Mouse (Mus musculus) yolk sac, embryonic 10.5 days (tissue): ENCODE measurements at regions not wholly inside any gene's neighbourhood (a gene's known extent, or its start where the extent isn't known, plus 50 kb on each side); places are given as distances from the start of the nearest gene placed in this dataset.

Experiments used
- DNase-seq: peaks from one replicate; pipeline ENCODE4 v3.0.0-alpha.2; 2017; ENCODE audit warnings: low spot score

DNA sequence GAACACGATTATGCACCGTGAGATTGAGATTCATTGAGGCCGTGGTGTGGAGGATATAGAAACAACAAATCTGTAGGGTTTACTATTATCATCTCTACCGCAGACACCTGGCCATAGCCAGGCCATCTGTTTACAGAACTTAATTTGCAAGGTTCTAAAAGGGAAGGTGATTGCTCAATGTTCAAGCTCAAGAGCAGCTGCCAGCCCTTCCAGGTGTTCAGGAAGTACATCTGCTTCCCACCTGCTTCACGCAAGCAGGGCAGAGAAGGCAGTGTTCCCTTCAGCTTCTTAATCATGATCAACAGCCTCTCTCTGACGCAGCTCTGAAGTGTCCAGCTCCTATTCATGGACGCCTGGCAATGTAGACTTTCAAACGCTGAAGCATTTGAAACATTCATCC is 202.4 kb upstream of the Prdm1 start:
- DNase-seq, result no peak

DNA sequence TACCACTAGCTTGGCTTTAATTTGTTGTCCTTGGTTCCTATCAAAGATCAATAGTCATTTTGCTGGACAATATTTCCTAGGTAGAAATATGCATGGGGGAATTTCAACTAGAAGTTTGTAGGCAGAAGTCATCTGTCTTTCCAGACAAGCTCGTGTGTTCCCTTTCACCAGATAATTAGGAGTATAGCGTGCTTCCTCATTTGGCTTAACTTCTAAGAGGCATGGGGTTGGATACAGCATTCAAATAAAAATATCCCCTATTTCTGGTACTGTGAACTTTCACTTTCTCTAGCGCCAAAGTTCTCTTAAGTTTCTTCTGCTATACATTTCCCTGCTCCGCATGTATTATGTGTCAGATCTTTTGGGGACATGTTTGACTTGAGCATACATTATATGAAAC is 200.7 kb upstream of the Prdm1 start:
- DNase-seq, result no peak

GRCm38 (mm10) chr10:44724575-44724974 is 196.3 kb upstream of the Prdm1 start:
- DNase-seq, result no peak

GRCm38 (mm10) chr10:44723845-44724244 is 195.5 kb upstream of the Prdm1 start:
- DNase-seq, result no peak

GRCm38 (mm10) chr10:44723321-44723720 is 195.0 kb upstream of the Prdm1 start:
- DNase-seq, result no peak

GRCm38 (mm10) chr10:44721670-44722069 is 193.4 kb upstream of the Prdm1 start:
- no peak for DNase-seq

DNA sequence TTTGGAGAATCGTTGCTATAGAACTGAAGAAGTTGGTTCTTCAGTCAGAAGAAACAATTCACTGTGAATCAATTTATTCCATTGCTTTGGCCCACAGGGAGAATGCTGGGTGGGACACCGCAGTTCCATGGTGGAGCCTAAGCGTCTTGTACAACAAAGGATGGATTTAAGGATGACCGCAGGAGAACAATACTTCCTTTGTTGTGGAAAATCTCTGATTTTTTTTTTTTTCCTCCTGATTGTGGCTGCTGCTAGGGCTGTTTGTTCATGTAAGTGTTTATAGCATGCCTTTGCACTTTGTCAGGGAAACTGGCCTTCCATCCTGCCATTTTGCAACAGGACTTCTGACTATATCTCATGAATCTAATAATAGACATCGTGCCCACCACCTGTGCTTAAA is 188.3 kb upstream of the Prdm1 start:
- no peak for DNase-seq

- DNase-seq, result no peak
Observed at GRCm38 (mm10) chr10:44715902-44716301, 187.6 kb upstream of the Prdm1 start.

GRCm38 (mm10) chr10:44708830-44709229 is 180.5 kb upstream of the Prdm1 start:
- no peak for DNase-seq

DNA sequence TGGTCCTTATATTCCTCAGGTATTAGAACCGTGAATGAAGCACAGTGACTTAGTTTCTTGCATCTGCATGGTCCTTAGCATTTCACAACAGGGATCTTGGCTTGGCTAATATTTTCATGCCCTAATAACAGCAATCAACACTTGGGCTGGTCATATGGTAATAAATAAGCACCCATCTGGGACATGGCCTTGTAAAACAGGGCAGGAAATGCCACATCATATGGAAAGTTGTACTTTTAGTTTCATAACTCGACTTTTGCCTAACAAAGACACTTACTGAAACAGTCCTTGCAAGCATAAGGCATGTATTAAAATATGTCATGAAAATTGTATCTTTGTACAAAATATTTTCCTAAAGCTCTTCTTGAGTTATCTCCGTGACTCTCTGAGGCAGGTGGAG is 175.8 kb upstream of the Prdm1 start:
- no peak for DNase-seq

DNA sequence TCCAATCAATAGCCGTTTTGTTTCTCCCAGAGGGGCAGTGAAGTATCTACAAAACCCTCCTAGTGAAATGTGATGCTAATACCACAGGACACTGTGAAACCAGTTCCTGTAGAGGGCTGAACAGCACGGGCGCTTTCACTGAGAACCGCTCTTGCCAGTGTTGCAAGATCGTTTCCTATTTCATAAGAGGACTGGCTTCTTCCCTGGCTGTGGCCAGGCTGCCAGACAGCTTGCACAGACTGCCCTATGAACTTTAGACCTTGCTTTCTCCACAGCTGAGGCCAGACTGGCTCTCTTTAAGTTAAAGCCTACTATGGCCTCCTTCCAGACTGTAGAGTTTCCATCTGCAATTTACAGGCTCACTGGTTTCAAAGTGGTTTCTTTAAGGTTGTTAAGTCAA is 173.8 kb upstream of the Prdm1 start:
- DNase-seq, result peak; percentile 65

DNA sequence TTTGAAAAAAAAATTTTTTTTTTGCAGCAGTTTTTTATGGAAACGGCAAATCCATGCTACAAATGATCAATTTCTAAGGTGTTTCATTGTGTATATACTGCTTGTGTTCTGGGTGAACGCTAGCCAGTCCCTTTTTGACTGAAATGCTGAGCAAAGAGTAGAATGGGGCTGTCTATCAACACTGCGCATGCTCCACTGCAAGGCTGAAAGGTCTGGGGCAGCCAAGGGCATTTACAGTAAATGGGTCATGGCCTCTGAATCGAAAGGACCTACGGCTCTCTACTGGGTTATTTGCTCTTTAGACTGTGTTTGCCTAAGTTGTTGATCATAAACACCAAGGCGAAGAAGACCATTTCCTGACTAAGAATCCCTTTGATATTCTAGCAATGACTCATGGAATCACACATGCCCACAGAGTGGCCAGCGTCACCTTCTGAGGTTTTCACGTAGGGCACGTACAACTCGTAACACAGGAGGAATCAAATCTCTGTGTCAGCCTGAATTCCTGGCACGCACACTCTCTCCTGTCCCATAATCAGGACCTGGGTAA is 171.8 kb upstream of the Prdm1 start:
- no peak for DNase-seq

- DNase-seq, result no peak
Observed at GRCm38 (mm10) chr10:44697966-44698365, 169.7 kb upstream of the Prdm1 start.

DNA sequence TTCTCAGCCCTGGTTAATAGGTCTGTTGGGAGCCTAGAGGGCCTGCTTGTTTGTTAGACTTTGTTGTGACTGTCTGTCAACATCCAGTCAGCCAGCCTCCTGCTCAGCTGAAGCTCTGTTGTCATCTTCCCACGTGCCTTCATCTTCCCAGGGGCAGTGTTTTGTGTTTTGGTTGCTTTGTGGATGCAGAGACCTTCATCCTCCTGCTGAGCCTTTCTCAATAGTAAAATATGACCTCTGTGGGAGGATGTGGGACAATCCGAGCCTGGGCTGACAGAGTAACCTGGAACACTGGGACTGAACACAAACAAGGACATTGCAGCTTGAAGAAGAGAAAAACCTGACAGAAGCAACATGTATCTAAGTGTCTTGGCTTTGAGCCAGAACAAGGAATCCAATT is 168.7 kb upstream of the Prdm1 start:
- no peak for DNase-seq

- DNase-seq, result no peak
Observed at GRCm38 (mm10) chr10:44691590-44692327, 163.5 kb upstream of the Prdm1 start.

GRCm38 (mm10) chr10:44688555-44688954 is 160.3 kb upstream of the Prdm1 start:
- DNase-seq, result no peak

- DNase-seq, result no peak
Observed at GRCm38 (mm10) chr10:44686055-44686454, 157.8 kb upstream of the Prdm1 start.

DNA sequence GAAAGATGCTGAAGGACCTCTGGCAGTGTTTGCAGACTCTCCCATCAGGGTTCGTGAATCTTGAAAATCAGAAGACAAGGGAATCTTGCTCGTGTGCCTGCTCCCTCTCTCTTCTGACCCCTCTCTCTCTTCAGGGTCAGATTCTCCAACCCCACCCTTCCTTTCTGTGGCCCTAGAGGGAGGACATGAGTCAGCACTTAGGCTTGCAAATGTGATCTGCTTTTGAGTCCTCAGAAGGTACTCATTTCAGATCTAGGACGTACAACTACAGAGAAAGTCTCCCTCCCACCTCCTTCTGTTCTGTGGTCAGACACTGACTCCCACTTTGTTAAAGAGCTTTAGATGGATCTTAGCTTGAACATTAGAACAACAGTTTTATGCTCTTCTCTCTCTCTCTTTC is 156.9 kb upstream of the Prdm1 start:
- no peak for DNase-seq

- DNase-seq, result no peak
Observed at GRCm38 (mm10) chr10:44676506-44676905, 148.2 kb upstream of the Prdm1 start.

GRCm38 (mm10) chr10:44665509-44666144 is 137.3 kb upstream of the Prdm1 start:
- DNase-seq, result no peak

DNA sequence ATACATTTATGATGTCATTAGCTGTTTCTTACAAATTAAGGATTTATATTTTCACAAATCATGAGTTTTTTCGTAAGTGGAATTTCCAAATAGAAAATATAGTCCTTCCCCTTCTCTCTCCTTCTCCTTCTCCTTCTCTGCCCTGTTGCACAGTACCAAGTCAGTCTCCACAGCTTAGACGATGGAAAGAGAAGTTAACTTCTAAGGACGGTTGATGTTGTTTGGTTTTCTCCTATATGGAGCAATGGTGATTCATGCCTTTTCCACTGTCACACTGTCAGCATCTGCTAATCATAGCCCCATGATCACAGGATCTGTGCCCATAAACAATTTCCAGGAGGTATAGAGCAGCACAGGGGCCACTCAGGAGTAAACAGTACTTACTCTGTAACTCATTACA is 131.2 kb upstream of the Prdm1 start:
- no peak for DNase-seq

GRCm38 (mm10) chr10:44653761-44654160 is 125.5 kb upstream of the Prdm1 start:
- no peak for DNase-seq

GRCm38 (mm10) chr10:44647021-44647420 is 118.7 kb upstream of the Prdm1 start:
- no peak for DNase-seq

DNA sequence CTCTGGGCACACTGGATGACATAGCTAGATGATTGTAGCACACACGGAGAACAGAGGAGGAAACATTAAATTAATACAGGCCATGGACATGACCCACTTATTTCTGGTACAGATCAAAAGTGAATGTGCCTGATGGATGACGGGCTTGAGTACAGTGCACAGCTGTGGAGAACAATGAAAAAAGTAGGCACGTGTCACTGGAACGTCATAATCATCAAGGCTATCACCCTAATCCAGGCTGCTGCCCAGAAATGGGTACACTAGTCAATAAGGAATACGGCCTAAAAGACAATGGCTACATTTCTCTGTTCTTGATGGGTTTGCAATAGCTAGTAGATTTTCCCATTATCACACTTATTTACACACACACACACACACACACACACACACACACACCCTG is 118.3 kb upstream of the Prdm1 start:
- DNase-seq, result no peak
